Mouse (Mus musculus) stomach, postnatal 0 days (tissue): Measurements from ENCODE around the gene Lrrc8d.

Source experiments
- CTCF ChIP-seq: IDR thresholded peaks from 2 replicates; pipeline ENCODE4 v1.5.1; 2016; ENCODE audit warnings: antibody characterized with exemption, low read depth, mild to moderate bottlenecking, moderate library complexity
- EP300 ChIP-seq: optimal IDR thresholded peaks from 2 replicates; pipeline ENCODE3; 2016; ENCODE audit warnings: antibody characterized with exemption

DNA sequence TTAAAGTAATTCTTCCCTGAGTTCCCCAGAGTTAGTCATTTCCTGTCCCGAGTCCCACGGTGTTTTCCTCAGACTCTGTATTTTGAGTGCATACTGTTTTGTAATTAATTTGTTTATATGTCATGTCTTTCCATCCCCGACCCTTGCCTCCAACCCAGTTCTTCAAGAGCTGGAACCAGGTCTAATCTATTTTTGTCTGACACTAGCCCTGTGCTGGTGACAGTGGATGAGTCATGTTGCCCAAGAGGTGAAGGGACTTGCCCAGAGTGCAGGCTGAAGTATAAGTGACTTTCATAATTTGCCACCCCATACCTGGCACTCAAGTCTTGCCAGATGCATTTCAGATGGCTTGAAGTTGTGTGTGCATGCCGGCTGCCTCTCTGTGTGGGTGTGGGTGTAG, 98.7 kb downstream of the Lrrc8d start:
- TF ChIP-seq CTCF: no peak
- no peak for TF ChIP-seq EP300
